Mouse (Mus musculus): ENCODE measurements around the gene Nelfe. TPM values are rescaled to one million over a fixed set of nuclear protein-coding genes. Genes with fewer than 3 reads are reported as not detected.

Nelfe gene
- polyA plus RNA-seq, 1 experiment from 2014 or later = 114 TPM

DNA sequence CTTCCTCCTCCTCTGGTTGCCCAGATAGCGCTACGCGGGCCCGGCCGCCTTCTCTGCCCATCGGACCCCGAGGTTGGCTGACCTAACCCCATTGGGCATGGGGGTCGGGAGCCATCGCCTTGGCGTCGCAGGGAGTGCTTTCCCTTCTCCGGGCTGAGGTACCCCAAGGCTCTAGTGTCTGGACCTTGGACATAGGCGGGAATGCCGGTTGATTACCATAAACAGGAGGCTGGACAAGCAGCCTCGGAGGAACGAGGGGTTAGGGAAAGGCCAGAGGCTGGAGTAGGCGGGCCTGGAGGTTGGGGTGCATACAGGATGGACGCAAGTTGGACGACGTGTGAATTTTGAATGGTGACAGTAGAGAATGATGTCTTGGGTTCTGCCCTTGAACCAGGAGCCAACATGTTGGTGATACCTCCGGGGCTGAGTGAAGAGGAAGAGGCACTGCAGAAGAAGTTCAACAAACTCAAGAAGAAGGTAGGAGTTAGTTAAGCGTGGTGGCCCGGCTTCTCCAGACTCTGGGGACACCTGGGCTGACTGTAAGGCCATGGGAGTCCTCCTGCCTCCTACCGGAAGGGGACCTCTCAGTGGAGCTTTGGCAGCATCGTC lies 430 bp downstream of the Nelfe start:
- no peak for ATAC-seq (ENCODE audit: insufficient number of reproducible peaks, low FRiP score, low TSS enrichment, low read depth)
- H3K36me3 ChIP-seq = peaks cover 55% of the 10 kb centered on the region
- no peaks in the 10 kb centered on the region for H3K9me3 ChIP-seq (replicated peaks)
- H3K4me1 ChIP-seq = peaks cover 24% of the 10 kb centered on the region
- H3K27me3 ChIP-seq = no peaks in the 10 kb centered on the region
- H3K27ac ChIP-seq (replicated peaks) = 0 out of 2 replicates have a peak overlapping the region, but pooled peaks have one; percentile 51
- peak overlapping the region; percentile 94 for H3K4me2 ChIP-seq (replicated peaks)
- peak overlapping the region; percentile 98 for H3K4me3 ChIP-seq (replicated peaks)
- peak overlapping the region; percentile 98 for H3K9ac ChIP-seq
- under 1% methylated on average over 25 of the region's 25 CpGs for WGBS

DNA sequence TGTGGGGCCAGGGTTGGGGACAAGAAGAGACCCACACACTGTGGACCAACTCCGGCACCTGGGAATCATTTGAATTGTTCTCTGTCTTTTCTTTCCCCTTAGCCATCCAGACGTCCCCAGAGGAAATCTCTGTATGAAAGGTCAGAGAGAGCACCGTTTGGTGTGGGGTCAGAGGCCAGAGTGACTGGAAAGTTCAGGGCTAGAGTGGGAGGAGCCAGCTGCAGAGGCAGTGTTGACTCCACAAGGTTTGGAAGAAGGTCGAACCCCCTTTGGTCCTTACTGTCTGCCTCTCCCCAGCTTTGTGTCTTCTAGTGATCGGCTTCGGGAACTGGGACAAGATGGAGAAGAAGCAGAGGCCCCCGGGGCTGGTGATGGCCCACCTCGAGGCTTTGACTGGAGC lies 3.3 kb downstream of the Nelfe start:
- Histone ChIP-seq H3K27me3 (no peaks in the 10 kb centered on the region), H3K36me3 (peaks cover 45% of the 10 kb centered on the region), H3K9ac (no peak overlapping the region), H3K27ac (replicated peaks) (no peak overlapping the region), H3K9me3 (replicated peaks) (no peaks in the 10 kb centered on the region), H3K4me3 (replicated peaks) (no peak overlapping the region), H3K4me2 (replicated peaks) (no peak overlapping the region), H3K4me1 (peaks cover 24% of the 10 kb centered on the region)
- ATAC-seq (ENCODE audit: insufficient number of reproducible peaks, low FRiP score, low TSS enrichment, low read depth) = no peak
- 57% methylated on average over 8 of the region's 8 CpGs for WGBS

DNA sequence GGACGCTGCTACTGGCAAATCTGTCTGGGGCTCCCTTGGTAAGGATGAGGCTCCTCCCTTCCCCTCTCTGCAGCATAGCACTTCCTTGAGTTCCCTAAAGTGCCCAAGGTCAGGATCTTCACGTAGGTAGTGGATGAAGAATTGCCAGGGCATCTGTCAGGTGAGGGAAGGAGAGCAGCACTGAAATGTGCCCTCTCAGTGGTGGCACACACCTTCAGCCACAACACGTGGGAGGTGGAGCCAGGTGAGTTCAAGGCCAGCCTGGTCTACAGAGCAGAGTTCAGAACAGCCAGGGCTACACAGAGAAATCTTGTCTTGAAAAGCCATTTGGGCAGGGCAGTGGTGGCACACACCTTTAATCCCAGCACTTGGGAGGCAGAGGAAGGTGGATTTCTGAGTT lies 4.6 kb downstream of the Nelfe start:
- H3K36me3 ChIP-seq = peaks cover 45% of the 10 kb centered on the region
- no peak overlapping the region for H3K9ac ChIP-seq
- WGBS = 77% methylated on average over 3 of the region's 3 CpGs

DNA sequence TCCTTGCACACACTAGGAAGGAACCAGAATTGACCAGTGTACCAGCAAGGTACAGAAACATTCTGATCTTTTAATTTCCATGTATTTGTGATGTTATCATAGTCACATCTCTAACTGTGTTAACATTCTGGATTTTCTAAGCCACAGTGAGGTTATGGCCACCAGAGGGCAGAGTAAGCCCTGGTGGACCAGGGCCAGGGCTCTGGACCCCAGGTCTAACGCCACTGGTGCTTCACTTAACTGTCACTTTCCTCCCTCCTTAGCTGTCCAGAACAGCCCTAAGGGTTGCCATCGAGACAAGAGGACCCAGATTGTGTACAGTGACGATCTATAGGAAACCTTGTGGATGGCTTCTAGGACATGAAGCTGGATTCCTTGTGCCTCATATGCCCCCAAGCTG lies 5.6 kb downstream of the Nelfe start:
- H3K36me3 ChIP-seq = peaks cover 45% of the 10 kb centered on the region
- no peak overlapping the region for H3K9ac ChIP-seq
- H3K27ac ChIP-seq (replicated peaks) = no peak overlapping the region
- H3K4me1 ChIP-seq = peaks cover 13% of the 10 kb centered on the region
- no peaks in the 10 kb centered on the region for H3K9me3 ChIP-seq (replicated peaks)
- no peaks in the 10 kb centered on the region for H3K27me3 ChIP-seq
- 33% methylated on average over 3 of the region's 3 CpGs for WGBS
- H3K4me2 ChIP-seq (replicated peaks) = no peak overlapping the region
- H3K4me3 ChIP-seq (replicated peaks) = no peak overlapping the region
- no peak for ATAC-seq (ENCODE audit: insufficient number of reproducible peaks, low FRiP score, low TSS enrichment, low read depth)

More for the DNA sequence above, 4.6 kb downstream of the Nelfe start:
- H3K27me3 ChIP-seq = no peaks in the 10 kb centered on the region
- peaks cover 16% of the 10 kb centered on the region for H3K4me1 ChIP-seq
- no peak overlapping the region for H3K4me2 ChIP-seq (replicated peaks)
- H3K27ac ChIP-seq (replicated peaks) = no peak overlapping the region
- H3K4me3 ChIP-seq (replicated peaks) = no peak overlapping the region
- no peak for ATAC-seq (ENCODE audit: insufficient number of reproducible peaks, low FRiP score, low TSS enrichment, low read depth)
- no peaks in the 10 kb centered on the region for H3K9me3 ChIP-seq (replicated peaks)

DNA sequence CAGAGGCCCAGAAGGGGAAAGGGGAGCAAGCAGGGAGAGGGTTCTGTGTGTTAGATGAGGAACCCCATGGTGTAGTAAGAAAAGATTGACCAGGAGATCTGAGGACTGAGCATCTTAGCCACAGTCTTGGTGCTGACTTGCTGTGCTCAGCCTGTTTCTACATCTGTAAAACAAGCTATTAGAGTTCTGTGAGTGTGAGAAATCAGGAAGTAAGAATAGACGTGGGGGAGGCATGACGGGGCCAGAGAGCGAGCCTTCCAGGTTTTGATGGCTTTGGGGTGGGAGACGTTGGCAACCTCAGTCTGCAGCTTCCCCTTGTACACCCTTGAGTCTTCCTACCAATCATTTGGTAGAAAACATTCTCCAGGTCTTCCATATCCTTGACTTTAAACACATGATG lies 8.5 kb downstream of the Nelfe start:
- no peak overlapping the region for H3K4me2 ChIP-seq (replicated peaks)
- H3K27me3 ChIP-seq = no peaks in the 10 kb centered on the region
- 78% methylated on average over 4 of the region's 4 CpGs for whole genome bisulfite sequencing
- no peaks in the 10 kb centered on the region for H3K4me1 ChIP-seq
- H3K9me3 ChIP-seq (replicated peaks) = no peaks in the 10 kb centered on the region
- no peak overlapping the region for H3K4me3 ChIP-seq (replicated peaks)
- ATAC-seq (ENCODE audit: insufficient number of reproducible peaks, low FRiP score, low TSS enrichment, low read depth) = no peak
- no peak overlapping the region for H3K9ac ChIP-seq
- no peak overlapping the region for H3K27ac ChIP-seq (replicated peaks)
- peaks cover 32% of the 10 kb centered on the region for H3K36me3 ChIP-seq

DNA sequence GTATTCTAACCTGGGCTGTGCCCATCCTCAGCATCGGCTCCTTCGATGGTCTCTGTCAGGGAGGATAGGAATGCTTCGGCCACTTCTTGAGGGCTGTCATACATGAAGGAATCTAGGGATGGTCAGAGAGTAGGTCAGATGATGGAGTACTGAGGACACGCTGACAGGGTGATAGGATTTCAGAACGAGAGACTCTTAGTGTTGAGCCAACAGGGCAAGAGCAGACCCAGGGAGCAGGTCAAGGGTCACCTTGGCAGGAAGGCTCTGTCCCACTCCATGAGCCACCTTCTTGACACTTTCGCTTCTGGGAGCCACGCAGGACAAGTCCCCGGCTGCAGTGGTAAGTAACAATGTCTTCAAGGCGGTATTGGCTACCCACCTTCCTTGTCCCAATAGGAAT lies 10.3 kb downstream of the Nelfe start:
- no peaks in the 10 kb centered on the region for H3K27me3 ChIP-seq
- WGBS = 83% methylated on average over 9 of the region's 9 CpGs
- no peak overlapping the region for H3K27ac ChIP-seq (replicated peaks)
- no peak overlapping the region for H3K4me3 ChIP-seq (replicated peaks)
- H3K9ac ChIP-seq = no peak overlapping the region
- no peak overlapping the region for H3K4me2 ChIP-seq (replicated peaks)
- no peak for ATAC-seq (ENCODE audit: insufficient number of reproducible peaks, low FRiP score, low TSS enrichment, low read depth)
- H3K9me3 ChIP-seq (replicated peaks) = no peaks in the 10 kb centered on the region
- peaks cover 15% of the 10 kb centered on the region for H3K36me3 ChIP-seq
- no peaks in the 10 kb centered on the region for H3K4me1 ChIP-seq

DNA sequence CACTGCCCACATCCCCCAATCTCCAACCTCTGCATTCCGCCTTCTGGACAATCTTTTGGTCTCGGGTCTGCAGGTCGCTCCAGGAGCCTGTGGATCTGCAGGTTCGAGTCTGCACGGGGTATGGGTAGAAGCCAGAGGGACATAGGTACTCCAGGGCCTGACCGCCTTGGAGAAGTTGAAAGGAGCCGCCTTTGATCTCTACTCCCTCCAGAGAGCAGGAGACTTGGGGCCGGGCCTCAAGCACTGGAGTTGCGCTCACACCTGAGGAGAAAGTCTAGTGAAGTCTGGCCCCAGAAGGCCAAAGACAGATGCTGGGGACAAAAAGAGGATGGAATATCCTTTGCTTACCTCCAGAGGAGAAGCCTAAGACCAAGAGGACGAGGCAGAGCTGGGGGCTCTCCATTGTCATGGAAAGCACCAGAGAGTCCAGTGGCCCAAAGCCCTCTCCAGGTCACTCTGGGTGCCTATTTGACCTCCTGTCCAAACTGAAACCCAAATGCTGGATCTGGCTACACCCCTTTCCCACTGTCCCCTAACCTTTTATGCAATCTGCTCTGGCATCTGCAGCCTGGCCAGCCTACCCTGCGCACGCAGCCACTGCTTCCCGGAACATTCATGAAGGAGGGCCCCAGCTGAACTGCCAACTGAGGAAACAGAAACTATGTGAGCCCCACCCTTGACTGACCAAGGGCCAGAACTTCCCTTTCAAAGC lies 11.7 kb downstream of the Nelfe start:
- no peak for ATAC-seq (ENCODE audit: insufficient number of reproducible peaks, low FRiP score, low TSS enrichment, low read depth)
- Histone ChIP-seq H3K9ac (no peak overlapping the region), H3K36me3 (peaks cover 4% of the 10 kb centered on the region; the same call in 1 of the 2 replicates), H3K27ac (replicated peaks) (no peak overlapping the region), H3K4me1 (no peaks in the 10 kb centered on the region), H3K4me3 (replicated peaks) (no peak overlapping the region), H3K27me3 (no peaks in the 10 kb centered on the region), H3K4me2 (replicated peaks) (no peak overlapping the region), H3K9me3 (replicated peaks) (no peaks in the 10 kb centered on the region)
- WGBS = 67% methylated on average over 13 of the region's 13 CpGs

DNA sequence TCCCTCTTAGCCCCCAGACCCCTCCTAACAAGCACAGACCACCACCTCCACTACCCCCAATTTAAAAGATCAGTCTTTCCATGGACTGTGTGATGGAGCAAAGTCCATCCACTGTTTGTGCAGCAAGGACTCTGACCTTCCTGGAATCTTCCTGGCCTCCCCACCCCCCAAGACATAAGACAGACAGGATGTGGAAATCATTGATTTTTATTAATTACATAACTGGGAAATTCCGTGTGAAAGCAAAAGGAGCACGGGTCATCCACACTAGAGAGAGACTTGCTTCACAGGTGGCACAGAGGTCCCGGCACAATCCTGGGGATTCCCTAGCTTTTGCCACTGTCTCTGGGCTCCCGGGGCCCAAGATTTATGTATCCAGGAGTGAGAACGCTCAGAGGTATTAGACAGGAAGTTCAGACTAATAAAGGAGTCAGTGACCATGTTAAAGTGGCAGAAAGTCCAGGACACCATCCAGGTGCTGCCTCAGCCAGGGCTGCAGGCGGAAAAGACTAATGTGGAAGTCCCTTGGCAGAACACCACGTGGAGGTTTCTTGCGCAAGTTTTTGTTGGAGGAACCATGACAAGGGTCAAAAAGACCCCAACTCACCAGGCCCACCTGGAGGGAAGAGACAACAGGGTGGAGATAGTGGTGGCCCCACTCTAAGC lies 12.4 kb downstream of the Nelfe start, which contains the start of gene Cfb:
Gene Cfb (minus strand): TSS at position 103 of the 666 bp plus-strand sequence.
- Histone ChIP-seq H3K4me2 (replicated peaks) (no peak within 1 kb of the TSS), H3K27ac (replicated peaks) (no peak within 1 kb of the TSS)
- WGBS = 66% methylated on average over 8 of the region's 8 CpGs

DNA sequence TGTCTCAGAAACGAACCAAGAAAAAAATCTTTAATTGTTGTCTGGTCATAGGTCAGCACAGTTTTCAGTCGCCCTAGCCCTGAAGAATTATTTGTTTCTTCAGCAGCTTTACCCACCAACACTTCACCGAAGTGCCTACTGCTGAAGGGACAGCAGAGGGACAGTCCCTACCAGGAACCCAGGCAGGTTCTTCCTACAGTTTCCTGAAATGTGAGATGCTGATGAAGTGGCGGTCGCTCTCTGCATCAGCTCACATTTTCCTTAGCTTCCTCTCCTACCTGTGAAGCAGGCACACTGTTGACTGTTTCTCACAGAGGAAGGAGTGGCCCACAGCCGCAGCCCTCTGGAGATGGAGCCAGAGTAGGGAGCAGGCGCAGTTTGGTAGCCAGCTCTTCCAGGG lies 15.8 kb downstream of the Nelfe start:
- WGBS = 52% methylated on average over 7 of the region's 7 CpGs
- Histone ChIP-seq H3K4me1 (no peaks in the 10 kb centered on the region), H3K4me3 (replicated peaks) (no peak overlapping the region), H3K27ac (replicated peaks) (no peak overlapping the region), H3K36me3 (no peaks in the 10 kb centered on the region), H3K27me3 (no peaks in the 10 kb centered on the region), H3K4me2 (replicated peaks) (no peak overlapping the region), H3K9ac (no peak overlapping the region), H3K9me3 (replicated peaks) (no peaks in the 10 kb centered on the region)
- ATAC-seq (ENCODE audit: insufficient number of reproducible peaks, low FRiP score, low TSS enrichment, low read depth) = no peak

More for the DNA sequence above, 12.4 kb downstream of the Nelfe start, which contains the start of gene Cfb:
- no peaks in the 10 kb centered on the region for H3K27me3 ChIP-seq
- no peaks in the 10 kb centered on the region; the same call in 1 of the 2 replicates for H3K36me3 ChIP-seq
- no peak within 1 kb of the TSS for H3K9ac ChIP-seq
- no peak for ATAC-seq (ENCODE audit: insufficient number of reproducible peaks, low FRiP score, low TSS enrichment, low read depth)
- H3K4me3 ChIP-seq (replicated peaks) = no peak within 1 kb of the TSS
- no peaks in the 10 kb centered on the region for H3K9me3 ChIP-seq (replicated peaks)
- H3K4me1 ChIP-seq = no peaks in the 10 kb centered on the region

DNA sequence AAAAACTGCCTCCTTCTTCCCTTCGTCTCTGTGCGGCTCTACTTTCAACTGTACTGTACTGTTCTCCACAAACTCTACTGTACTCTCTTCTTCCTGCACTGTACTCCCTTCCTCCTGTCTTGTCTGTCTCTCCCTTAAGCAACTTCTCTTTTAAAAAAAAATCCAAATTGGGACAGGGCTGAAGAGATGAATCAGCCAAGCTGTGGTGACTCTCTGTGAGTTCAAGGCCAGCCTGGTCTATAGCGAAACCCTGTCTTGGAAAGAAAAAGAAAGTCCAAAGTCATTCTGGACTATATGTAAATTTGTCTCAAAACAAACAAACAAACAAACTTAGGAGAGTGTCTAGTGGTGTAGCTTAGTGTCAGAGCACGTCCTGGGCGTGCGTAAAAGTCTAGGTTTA lies 24.1 kb downstream of the Nelfe start:
- ATAC-seq (ENCODE audit: insufficient number of reproducible peaks, low FRiP score, low TSS enrichment, low read depth) = no peak
- Histone ChIP-seq H3K9me3 (replicated peaks) (no peaks in the 10 kb centered on the region), H3K4me3 (replicated peaks) (no peak overlapping the region), H3K4me2 (replicated peaks) (no peak overlapping the region), H3K9ac (no peak overlapping the region), H3K4me1 (no peaks in the 10 kb centered on the region), H3K36me3 (no peaks in the 10 kb centered on the region), H3K27me3 (no peaks in the 10 kb centered on the region), H3K27ac (replicated peaks) (no peak overlapping the region)
- 86% methylated on average over 6 of the region's 6 CpGs for WGBS

DNA sequence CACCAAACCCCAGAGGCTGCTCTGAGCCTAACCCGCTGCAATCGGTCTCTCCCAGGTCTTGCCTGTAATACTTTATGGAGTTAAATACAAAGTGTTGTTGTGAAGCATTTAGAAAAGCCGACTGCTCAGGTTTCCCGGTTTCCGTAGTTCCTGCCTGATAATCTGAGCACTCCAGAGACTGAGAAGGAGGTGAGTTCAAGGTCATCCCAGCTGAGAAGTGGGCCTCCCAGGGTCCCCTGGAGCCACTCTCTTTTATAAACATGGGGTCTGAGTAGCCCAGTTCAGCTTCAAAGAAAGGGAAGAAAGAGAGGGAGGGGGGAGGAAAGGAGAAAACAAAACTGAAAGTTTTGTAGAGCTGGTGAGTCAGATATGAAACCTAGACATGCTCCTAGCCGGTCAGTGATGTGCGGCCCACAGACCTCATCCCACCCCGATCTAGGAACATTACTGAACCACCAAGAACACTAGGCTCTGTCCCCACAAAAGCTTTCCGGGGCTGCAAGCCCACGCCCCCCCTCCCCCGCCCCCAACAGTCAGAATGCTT lies 29.2 kb downstream of the Nelfe start, which contains the start of gene Zbtb12:
Gene Zbtb12 (plus strand): TSS at position 148 of the 544 bp plus-strand sequence.
- Histone ChIP-seq H3K9ac (no peak within 1 kb of the TSS), H3K4me2 (replicated peaks) (no peak within 1 kb of the TSS)

More for the DNA sequence above, 29.2 kb downstream of the Nelfe start, which contains the start of gene Zbtb12:
- no peak within 1 kb of the TSS for H3K27ac ChIP-seq (replicated peaks)
- no peak for ATAC-seq (ENCODE audit: insufficient number of reproducible peaks, low FRiP score, low TSS enrichment, low read depth)
- no peak within 1 kb of the TSS for H3K4me3 ChIP-seq (replicated peaks)
- WGBS = 44% methylated on average over 11 of the region's 11 CpGs
- no peaks in the 10 kb centered on the region for H3K9me3 ChIP-seq (replicated peaks)
- peaks cover 25% of the 10 kb centered on the region for H3K4me1 ChIP-seq
- no peaks in the 10 kb centered on the region for H3K36me3 ChIP-seq
- H3K27me3 ChIP-seq = no peaks in the 10 kb centered on the region

Measured in embryonic facial prominence, embryonic 15.5 days (tissue).